Mouse (Mus musculus): ENCODE results near the gene St8sia1.
A peak's percentile ranks its signal among the peaks of the same experiment; 100 is the strongest.

Gene St8sia1

DNA sequence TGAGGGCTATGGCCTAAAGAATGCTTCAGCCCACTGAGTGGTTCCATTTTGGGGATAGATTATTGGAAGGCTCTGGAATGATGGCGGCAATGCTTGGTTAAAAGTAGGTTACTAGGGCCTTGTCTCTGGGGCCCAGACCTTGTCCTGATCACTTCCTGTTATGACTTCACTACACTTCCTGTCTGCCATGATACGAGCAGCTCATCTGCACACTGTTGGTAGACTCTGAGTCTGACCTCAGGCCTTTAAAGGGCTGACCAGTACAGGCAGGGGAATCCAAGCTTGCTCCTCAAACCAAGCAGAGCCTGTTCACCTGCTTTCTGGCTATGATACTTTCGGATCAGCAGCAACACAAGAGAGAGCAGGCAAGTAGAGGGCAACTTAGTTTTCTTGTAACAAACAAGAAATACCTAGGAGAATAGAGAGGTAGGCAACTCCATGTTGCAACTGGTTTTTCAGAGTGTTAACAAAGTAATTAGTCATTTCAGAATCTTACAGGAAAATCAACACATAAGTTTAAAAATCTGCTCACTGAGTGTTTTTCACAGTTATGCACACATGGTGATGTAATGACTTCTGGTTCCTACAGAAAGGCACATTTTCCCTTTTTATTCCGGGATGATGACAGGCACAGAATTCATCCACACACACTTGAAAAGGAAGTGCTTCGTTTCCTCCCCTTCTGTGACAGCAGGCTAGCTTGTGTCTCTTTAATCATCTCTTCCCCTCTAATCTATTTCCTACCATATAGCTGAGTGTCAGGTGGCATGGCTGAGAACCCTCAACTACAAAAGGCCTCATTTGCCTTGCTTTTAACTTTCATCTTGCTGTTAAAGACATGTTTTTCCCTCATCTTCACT is 55.1 kb downstream of the St8sia1 start:
- DNase-seq = no peak

DNA sequence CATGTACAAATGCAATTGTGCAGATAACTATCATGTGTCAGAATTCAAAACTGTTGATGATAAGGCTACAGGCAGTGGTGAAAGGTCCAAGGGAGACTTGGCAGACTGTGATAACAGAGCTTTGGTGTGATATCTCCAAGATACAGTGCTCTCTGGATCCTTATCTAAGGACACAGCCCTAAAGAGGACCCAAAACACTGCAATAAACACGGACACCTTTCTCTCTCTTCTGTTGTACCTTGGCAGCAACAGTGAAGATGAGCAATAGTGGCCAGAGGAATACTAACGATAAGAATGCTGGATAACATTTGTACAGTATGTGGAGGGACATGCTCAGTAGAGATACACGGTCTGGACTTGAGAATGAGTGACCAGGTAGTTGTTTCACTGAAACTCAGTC is 55.8 kb downstream of the St8sia1 start:
- DNase-seq = no peak

DNA sequence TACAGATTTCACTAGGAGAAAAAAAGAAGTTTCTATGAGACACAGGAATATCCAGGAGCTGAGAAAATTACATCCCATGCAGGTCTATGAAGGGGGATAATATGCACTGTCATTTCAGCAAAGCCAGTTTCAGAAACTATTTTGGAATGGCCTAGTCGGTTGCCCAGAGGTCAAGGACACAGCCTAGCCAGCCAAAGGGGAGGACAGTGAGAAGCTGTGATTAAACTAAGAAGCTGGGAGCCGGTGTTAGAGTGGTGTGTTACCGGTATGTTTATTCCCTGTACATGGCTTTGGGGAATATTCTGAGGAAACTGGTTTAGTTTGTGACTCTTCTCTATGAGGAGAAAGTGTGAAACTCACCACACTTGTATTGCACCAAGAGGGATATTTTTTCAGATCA is 68.9 kb downstream of the St8sia1 start:
- DNase-seq = no peak

DNA sequence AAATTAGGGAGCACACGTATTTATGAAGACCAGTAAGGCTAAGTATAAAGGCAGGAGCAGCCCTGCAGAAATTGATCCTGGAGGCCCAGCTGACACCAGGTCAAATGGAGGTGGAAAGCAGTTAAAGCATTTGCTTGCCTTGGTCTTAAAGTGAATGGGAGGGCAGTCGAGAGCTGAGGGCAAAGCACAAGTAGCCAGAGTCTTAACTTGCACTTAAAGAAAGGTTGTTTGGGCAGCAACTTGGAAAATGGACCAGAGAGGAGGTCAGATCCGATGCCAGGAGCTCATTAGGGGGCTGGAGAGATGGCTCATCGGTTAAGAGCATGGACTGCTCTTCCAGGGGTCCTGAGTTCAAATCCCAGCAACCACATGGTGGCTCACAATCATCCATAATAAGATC is 70.5 kb downstream of the St8sia1 start:
- no peak for DNase-seq

DNA sequence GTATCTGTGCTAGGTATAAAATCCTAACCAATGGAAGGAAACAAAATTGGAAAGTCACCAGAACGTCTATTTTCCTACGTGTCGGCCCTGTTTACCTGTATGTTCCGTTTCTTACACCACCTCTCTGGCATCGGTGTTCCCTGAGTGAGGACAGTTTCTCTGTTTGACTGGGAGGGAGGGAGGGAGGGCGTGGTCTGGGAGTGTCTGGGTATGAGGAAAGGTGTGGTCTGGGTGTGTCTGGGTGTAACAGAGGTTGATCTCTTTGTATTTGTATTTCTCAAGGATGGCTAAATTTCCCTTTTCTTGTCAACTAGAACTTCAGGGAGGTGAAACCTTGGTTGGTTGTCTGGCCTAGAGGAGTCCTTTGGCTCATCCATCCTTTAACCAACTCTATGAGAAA is 73.9 kb downstream of the St8sia1 start:
- DNase-seq = no peak

DNA sequence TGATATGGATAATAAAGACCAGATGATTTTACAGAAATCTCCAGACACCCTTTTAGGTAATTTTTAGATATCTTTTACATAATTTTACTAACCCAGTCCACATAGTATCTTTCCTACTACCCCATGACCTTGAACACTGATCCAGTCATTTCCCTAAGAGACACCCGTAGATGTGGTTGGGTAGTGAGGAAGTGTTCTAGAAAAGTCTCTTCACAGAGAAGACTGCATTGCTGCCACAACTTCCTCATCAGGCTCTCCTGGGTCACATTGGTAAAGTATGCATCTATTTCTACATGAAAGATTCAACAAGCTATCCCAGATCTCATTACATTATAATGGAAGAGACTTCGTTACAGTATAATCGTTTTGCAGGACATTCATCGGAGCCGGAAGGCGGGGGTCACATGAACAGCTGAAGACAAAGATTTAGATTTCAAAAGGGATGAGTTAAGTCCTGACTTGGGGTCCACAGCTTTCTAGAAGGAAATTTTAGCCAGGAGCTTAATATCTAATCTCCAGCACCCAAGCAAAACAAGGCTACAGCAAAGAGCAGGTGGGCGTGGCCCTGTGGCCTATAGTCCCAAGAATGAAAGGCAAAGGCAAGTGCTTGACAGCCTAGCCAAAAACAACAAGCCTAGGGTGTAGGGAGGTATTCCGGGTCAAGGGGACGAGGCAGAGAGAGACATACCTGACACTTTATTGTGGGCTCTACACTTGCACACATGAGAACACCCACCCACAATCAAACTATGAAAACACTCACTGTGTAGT is 75.1 kb downstream of the St8sia1 start:
- DNase-seq = no peak

DNA sequence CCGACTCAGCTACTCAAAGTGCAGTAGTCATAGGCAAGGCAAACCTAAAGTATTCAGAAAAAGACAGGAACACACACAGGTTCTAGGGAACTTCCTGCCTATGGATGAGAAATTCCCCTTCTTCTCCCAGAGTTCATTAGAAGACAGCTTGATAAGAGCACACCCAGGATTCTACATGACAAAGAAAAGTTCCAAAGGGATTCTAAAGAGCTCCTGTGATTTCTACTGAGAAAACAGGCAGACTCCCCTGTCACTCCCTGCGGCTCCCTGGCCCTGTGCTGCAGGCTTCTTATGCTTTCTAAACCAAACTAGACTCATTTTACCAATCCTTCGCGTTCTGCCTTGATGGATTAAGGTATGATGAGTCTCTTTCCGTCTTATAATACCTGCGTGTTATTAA is 75.9 kb downstream of the St8sia1 start:
- no peak for DNase-seq

DNA sequence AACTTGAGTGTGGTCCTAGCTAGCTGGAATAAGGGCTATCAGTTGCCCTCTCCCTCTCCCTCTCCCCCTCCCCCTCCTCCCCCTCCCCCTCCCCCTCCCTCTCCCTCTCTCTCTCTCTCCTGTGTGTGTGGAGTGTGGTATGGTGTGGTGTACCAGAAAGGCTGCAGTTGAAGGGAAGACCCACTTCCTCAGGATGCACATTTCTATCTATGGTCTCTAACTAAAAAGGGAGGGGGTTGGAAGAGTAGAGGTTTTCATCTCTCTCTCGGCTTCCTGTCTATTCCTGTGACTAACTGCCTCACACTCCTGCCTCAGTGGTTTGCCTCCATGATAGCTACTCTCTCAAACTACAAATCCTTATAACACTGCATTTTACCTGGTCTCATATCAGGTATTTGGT is 76.9 kb downstream of the St8sia1 start:
- DNase-seq = no peak

DNA sequence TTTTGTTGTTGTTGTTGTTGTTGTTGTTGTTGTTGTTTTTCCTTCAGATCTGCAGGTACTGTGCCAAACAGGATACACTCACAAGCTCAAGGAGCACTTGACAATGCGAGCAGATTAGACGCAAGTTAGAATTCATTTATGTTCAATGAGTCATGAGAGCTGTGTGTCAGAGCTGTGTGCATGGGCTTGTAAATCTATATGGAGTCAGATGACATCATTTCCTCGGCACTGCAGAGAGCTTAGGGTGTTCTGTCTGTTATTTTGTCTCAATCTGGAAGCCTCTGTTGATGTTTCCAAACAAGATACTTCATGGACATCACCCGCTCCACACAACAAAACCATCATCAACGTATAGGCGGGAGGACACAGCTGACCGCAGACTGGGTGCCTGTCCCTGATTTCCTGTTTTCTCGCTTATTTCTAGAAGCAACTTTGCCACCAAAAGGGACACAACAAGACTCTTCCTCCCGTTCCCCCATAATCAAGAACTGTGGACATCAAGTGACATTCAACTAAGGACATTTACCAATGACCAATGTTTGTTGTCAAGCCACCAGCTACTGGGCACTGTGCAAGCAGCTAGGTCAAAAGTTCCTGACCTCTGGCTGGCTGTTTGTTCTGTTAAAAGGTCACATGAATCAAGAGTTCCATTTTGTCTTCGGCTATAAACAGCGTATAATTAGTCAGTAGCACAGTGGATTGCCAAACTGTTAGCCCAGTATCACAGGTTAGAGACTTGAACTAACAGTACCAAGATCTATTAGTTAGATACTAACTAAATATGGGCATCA is 78.7 kb downstream of the St8sia1 start:
- DNase-seq = no peak

DNA sequence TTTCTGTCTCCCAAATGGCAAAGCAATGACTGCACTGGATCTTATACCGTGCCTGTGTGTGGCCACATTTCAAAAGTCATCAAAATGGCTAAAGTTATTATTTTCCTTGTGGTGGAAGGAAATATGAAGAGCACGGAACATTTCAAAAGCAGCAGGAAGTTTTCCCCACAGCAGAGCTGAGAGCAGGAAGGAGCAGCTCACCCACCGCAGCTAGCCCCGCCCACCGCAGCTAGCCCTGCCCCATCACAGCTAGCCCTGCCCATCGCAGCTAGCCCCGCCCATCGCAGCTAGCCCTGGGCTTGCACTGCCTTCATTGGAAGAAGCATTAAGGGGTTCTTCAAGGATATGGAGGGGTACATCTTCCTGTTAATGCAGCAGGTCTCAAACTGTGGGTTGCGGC is 80.1 kb downstream of the St8sia1 start:
- DNase-seq = no peak

DNA sequence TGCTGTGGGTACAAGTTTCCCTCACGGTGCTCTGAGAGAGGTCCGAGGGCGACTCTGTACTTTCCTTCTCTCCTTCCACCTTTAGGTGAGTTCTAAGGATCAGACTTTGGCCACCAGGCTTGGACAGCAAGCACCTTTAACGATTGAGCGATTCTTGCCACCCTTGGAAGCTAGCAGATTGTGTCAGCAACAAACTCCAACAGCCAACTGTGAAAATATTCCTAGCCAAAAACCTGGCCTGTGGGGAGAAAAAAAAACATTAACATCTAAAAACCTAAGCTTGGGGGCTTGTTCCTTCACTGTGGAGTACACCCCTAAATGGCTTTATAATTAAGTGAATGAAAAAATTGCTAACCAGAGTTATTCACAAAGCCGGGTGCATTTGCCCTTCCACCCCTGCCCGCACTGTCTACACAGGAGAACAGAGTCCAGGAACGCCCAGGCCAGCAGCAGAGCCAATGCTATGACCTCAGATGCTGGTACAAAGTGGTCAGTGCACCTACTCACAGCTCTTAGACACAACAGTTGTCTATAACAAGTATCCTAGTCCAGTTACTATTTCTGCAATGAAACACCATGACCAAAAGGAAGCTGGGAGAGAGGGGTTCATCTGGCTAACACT is 83.3 kb downstream of the St8sia1 start:
- no peak for DNase-seq

DNA sequence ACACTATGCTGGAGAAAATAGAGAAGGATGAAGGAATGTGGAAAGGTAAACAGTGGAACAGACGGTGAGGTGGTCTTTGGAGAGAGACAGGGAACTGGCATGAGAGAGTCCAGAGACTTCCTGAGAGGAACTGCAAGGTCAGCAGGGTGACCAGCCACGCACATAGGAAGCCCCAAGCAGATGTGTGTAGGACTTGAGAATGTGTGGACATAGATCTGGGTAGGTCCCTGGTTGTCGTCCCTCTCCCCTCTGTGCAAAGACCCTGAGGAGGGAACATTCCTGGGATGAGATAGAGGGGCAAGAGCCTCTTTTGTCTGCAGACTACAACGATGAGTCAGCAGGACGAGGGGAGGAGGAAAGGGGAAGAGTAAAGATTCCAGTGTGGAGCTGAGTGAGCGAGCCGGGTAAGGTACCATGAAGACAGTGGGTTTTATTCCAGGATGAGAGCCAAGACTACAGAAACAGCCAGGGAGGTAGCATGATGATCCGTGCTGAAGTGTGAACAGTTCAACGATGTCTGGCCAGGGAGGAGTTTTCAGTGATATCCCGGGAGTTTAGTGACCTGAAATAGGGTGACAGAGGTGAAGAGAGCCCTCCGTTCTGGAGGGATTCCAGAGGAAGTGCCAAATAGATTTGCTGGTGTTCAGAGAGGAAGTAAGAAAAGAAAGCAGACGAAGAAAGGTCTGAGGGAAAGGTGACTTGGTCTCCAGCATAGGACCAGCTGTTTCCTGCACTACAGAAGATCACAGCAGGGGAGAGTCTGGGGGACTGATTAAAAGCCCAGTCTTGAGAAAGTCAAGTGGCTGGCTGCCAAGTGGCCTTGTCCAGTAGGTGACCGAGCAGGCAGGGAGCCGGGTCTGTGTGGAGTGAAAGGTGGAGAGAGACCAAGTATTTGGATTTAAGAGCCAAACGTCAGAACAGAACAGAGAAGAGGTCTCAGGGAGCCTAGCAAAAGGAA is 85.2 kb downstream of the St8sia1 start:
- DNase-seq = peak; percentile 52

DNA sequence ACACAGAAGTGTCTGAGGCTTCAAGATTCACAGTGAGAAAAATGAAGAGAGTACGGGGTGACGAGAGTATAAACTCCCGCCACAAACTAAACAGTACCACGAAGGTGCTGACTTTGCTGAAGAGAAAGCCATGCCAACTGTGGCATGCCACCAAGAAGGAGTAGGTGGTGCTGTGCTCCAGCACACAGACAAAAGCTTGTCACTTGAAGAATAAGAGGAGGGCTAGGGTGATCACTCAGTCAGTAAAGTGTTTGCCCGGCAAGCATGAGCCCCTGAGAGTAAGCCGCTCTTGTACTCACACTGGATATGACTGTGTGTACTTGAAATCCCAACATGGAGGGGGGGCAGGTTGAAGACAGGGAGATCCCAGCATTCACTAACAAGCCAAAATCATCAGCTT is 87.0 kb downstream of the St8sia1 start:
- no peak for DNase-seq

DNA sequence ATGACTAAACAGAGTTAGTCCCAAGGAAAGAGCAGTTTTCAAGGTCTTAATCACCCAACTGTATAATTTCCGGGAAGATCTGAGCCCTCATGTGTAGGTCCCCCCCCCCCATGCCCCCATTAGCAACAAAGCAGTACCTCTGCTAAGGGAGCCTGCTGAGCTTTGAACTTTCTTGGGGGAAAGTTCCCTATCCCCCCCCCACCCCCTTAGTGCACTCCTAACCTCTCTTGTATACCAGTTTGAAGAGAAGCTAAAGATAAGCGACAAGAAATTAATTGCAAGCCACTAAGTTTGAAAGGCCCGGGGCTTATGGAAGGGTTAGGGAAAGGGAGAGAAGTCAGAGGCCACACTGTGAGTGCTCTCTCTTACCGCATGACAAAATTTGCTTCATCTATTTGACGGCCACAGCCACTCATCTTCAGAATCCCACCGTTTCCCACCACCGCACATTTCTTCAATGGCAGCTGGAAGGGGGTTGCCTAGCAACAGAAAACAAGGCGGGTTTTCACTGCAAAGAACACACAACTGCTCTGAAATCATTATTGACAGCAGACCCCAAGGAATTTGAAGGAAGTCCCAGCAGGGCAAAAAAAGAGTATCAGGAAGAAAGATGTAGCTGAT is 87.9 kb downstream of the St8sia1 start:
- peak; percentile 87 for DNase-seq

DNA sequence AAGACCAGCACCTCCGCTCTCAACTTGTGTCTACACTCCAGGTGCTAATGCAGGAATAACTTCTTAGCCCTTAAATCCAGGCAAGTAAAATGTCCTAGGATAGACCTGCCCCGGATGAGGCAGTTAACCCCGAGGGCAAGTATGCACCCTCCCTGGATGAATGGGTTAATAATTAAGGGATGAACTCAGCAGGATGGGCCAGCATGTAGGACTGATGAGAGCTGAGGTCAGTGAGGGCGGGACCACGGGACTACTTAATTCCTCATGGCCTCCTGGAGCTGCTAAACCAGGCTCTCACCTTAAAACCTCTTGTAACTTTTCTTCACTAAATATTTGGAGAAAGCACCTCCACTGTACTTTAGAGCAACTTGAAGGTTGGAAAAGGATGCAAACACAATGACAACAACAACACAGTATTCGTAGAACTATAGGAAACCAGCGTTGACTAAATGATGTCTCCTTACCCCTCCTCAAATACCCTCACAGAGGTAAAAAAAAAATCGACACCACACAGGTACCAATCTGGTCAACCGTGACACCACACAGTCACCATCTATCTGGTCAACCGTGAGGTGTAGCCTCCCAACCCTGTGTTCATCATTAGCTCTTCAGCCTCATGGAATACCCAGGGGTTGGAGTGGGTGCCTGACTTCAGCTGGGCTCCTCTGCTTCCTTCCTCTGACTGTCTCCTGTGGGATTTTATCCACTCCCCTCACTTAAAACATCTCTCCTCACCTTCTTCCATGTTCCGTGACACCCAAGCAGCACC is 90.3 kb downstream of the St8sia1 start:
- DNase-seq = no peak

DNA sequence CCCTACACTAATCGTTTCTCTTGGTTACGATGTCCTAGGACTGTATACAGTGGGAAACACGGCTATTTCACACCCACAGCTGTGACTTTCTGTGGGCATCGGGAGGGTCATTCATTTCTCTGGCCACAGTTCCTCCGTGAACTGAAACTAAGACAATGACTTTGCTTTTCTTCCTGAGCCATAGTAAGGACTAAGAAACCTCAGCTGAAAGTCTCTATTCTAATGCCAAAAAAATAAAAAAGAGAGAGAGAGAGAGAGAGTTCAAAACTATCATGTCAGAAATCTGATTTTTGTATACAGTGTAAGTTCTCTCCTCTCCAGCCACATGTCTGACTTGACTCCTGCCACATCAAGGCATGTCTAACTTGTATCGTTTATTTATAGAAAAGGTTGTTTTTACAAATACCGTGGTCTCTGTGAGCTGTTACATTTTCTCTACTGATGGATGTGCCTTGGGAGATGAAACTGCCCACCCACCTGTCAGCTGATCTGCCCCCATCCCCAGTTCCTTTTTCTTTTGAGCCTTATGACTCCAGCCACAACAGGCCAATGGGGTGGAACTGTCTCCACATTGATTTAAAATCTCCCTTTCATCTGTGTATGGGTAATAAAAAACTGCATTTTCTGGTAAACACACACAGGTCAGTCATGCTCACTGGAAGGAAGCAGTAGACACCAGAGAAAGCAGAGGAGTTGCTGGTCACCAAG is 94.4 kb downstream of the St8sia1 start:
- no peak for DNase-seq

DNA sequence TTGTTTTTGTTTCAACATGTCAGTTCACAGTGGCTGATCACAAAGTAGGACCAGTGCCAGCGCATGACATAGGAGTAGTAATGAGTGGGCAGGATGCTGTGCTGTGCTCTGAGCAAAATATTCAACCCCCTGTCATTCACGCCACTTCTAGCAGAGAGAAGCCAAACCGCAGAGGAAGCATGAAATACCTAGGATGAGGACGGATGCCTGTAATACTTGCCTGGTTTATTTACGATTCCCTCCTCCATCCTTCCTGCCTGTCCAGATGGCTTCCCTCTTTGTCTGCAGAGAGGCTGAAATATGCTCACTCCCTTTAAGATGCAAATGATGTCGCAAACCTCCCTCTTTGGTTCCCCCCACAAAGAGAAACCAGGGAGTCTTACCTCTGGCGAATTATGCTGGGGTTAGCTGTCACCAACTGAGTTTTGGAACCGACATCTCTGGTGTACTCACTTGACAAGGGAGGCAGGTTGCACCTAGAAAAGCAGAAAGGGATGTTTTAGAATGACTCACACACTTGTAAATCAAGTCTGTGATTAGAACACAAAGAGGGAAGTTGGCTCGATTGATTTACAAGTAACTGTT is 96.7 kb downstream of the St8sia1 start:
- DNase-seq = peak; percentile 56

DNA sequence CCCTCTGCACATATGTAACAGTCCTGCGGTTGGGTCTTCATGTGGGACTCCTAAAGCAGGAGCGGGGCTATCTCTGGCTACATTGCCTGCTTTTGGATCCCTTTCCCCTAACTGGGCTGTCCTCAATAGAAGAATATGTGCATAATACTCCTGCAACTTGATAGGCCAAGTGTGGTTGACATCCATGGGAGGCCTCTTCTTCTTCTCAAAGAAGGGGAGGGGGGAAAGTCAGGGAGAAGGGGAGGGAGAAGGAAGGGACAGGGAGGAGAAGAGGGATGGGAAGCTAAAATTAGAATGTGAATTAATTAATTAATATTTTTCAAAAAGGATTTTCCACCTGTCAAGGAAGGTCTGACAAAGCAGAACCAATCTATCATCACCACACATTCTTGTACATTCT is 97.2 kb downstream of the St8sia1 start:
- no peak for DNase-seq

DNA sequence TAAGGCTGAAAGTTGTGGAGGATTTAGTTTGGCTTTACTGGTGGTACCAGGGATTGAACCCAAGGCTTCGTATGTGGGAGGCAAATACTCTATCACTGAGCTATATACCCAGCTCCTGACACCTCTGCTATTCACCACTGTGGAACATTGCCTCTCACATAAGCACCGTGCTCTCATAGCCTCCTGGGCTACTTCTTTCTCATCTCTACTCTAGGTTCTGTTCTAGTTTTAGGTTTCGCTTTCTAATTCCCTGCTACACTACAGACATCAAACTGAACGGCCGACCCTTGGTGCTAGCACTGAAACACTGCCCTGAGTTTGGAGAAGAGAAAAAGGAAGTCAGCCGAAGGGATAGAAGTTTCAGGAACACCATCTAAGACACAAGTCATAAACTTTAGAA is 99.1 kb downstream of the St8sia1 start:
- DNase-seq = no peak

DNA sequence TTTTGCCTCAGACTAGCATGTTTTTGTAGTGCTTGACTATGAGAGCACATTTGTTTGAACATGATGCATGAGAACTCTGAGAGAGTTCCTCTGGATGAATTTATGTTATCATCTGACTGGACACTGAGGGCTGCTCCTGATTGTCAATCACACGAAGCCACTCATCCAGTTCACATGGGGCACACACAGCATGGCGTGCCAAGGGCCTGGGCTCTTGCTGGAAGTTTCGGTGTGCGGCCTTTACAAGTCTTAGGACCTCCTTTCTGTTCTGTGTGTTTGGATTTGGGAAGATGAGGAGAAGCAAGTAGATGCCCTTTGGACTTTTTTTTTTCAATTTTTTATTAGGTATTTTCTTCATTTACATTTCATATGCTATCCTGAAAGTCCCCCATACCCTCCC is 100.4 kb downstream of the St8sia1 start:
- no peak for DNase-seq
